Mouse (Mus musculus): Measurements from ENCODE around the gene Fbln5. TPM values are rescaled to one million over a fixed set of nuclear protein-coding genes. Genes with fewer than 3 reads are reported as not detected.

Fbln5 gene
- polyA plus RNA-seq, 1 experiment from 2014 or later = 38.1 TPM

- Histone ChIP-seq H3K4me2 (replicated peaks; ENCODE audit: low read depth) (no peak overlapping the region), H3K9ac (ENCODE audit: low read depth, low read length) (no peak overlapping the region), H3K27ac (ENCODE audit: low read depth, low read length) (no peak overlapping the region), H3K27me3 (replicated peaks; ENCODE audit: control insufficient read depth, insufficient read depth, low read length) (no peaks in the 10 kb centered on the region), H3K4me1 (replicated peaks; ENCODE audit: control insufficient read depth, insufficient read depth, low read length) (no peaks in the 10 kb centered on the region), H3K36me3 (ENCODE audit: control insufficient read depth, insufficient read depth) (no peaks in the 10 kb centered on the region), H3K4me3 (ENCODE audit: low read depth, low read length) (no peak overlapping the region), H3K9me3 (ENCODE audit: control insufficient read depth) (no peaks in the 10 kb centered on the region)
- 81% methylated on average over 3 of the region's 3 CpGs for WGBS
- TF ChIP-seq CTCF (IDR thresholded peaks at IDR 0.05; ENCODE audit: low read depth) = no peak
- ATAC-seq = no peak
Observed at GRCm38 (mm10) chr12:101789250-101789649, 29.6 kb downstream of the Fbln5 start.

- no peak overlapping the region for H3K27ac ChIP-seq (ENCODE audit: low read depth, low read length)
- TF ChIP-seq CTCF (IDR thresholded peaks at IDR 0.05; ENCODE audit: low read depth) = peak; percentile 86
- no peaks in the 10 kb centered on the region for H3K36me3 ChIP-seq (ENCODE audit: control insufficient read depth, insufficient read depth)
- ATAC-seq = peak; percentile 70
- no peak overlapping the region for H3K4me2 ChIP-seq (replicated peaks; ENCODE audit: low read depth)
- WGBS = 37% methylated on average over 2 of the region's 2 CpGs
- no peaks in the 10 kb centered on the region for H3K4me1 ChIP-seq (replicated peaks; ENCODE audit: control insufficient read depth, insufficient read depth, low read length)
- H3K9me3 ChIP-seq (ENCODE audit: control insufficient read depth) = no peaks in the 10 kb centered on the region
- H3K27me3 ChIP-seq (replicated peaks; ENCODE audit: control insufficient read depth, insufficient read depth, low read length) = no peaks in the 10 kb centered on the region
- no peak overlapping the region for H3K4me3 ChIP-seq (ENCODE audit: low read depth, low read length)
- no peak overlapping the region for H3K9ac ChIP-seq (ENCODE audit: low read depth, low read length)
Observed at GRCm38 (mm10) chr12:101782787-101783186, 36.1 kb downstream of the Fbln5 start.

- Histone ChIP-seq H3K36me3 (ENCODE audit: control insufficient read depth, insufficient read depth) (no peaks in the 10 kb centered on the region), H3K4me3 (ENCODE audit: low read depth, low read length) (no peak overlapping the region), H3K9me3 (ENCODE audit: control insufficient read depth) (no peaks in the 10 kb centered on the region), H3K4me2 (replicated peaks; ENCODE audit: low read depth) (no peak overlapping the region), H3K27me3 (replicated peaks; ENCODE audit: control insufficient read depth, insufficient read depth, low read length) (no peaks in the 10 kb centered on the region), H3K9ac (ENCODE audit: low read depth, low read length) (no peak overlapping the region), H3K4me1 (replicated peaks; ENCODE audit: control insufficient read depth, insufficient read depth, low read length) (no peaks in the 10 kb centered on the region), H3K27ac (ENCODE audit: low read depth, low read length) (no peak overlapping the region)
- ATAC-seq = no peak
- TF ChIP-seq CTCF (IDR thresholded peaks at IDR 0.05; ENCODE audit: low read depth) = no peak
- WGBS = 78% methylated on average over 5 of the region's 5 CpGs
Observed at GRCm38 (mm10) chr12:101780915-101781314, 37.9 kb downstream of the Fbln5 start.

GRCm38 (mm10) chr12:101777613-101778325 lies 41.1 kb downstream of the Fbln5 start:
- H3K4me3 ChIP-seq (ENCODE audit: low read depth, low read length) = no peak overlapping the region
- TF ChIP-seq CTCF (IDR thresholded peaks at IDR 0.05; ENCODE audit: low read depth) = no peak
- no peak overlapping the region for H3K4me2 ChIP-seq (replicated peaks; ENCODE audit: low read depth)
- no peaks in the 10 kb centered on the region for H3K27me3 ChIP-seq (replicated peaks; ENCODE audit: control insufficient read depth, insufficient read depth, low read length)
- ATAC-seq = no peak
- 65% methylated on average over 9 of the region's 9 CpGs for WGBS
- no peaks in the 10 kb centered on the region for H3K9me3 ChIP-seq (ENCODE audit: control insufficient read depth)
- no peak overlapping the region for H3K27ac ChIP-seq (ENCODE audit: low read depth, low read length)
- no peaks in the 10 kb centered on the region for H3K36me3 ChIP-seq (ENCODE audit: control insufficient read depth, insufficient read depth)
- no peaks in the 10 kb centered on the region for H3K4me1 ChIP-seq (replicated peaks; ENCODE audit: control insufficient read depth, insufficient read depth, low read length)
- no peak overlapping the region for H3K9ac ChIP-seq (ENCODE audit: low read depth, low read length)

DNA sequence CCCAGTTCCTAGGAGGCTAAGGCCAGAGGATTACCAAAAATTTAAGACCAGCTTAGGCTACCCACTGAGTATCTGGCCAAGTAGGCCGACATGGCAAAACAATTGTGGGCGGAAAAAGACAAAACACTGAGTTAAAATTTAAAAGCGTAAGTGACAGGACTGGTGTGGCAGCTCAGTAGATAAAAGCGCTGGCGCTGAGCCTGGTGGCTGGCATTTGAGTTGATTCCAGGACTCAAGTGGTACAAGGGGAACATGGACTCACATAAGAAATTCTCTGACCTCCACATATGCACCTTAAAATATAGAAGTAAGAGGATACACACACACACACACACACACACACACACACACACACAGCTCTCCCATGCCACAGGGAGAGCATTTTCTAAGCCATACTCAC lies 42.5 kb downstream of the Fbln5 start:
- Histone ChIP-seq H3K36me3 (ENCODE audit: control insufficient read depth, insufficient read depth) (no peaks in the 10 kb centered on the region), H3K4me3 (ENCODE audit: low read depth, low read length) (no peak overlapping the region), H3K4me1 (replicated peaks; ENCODE audit: control insufficient read depth, insufficient read depth, low read length) (no peaks in the 10 kb centered on the region), H3K27me3 (replicated peaks; ENCODE audit: control insufficient read depth, insufficient read depth, low read length) (no peaks in the 10 kb centered on the region), H3K9me3 (ENCODE audit: control insufficient read depth) (no peaks in the 10 kb centered on the region), H3K27ac (ENCODE audit: low read depth, low read length) (no peak overlapping the region), H3K9ac (ENCODE audit: low read depth, low read length) (no peak overlapping the region), H3K4me2 (replicated peaks; ENCODE audit: low read depth) (no peak overlapping the region)
- 61% methylated on average over 5 of the region's 5 CpGs for WGBS
- TF ChIP-seq CTCF (IDR thresholded peaks at IDR 0.05; ENCODE audit: low read depth) = no peak
- no peak for ATAC-seq

DNA sequence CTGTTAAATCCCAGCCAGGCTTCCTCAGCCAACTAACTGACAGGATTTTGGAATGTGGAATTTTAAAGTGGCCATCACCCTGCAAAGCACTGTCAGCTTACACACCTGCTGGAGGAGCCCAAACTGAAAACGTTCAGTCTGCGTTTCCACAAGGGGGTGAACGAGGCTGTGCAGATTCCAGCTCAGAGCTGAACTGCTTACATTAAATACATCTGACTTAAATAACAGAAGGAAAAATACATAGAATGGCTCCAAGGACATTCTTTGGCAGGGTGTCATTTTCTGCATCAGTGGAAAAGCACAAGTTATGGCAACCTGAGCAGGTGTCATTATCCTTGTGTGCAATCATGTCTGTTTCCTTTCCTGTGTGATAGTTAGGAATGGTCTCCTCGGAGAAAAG lies 44.7 kb downstream of the Fbln5 start:
- H3K9ac ChIP-seq (ENCODE audit: low read depth, low read length) = no peak overlapping the region
- H3K4me3 ChIP-seq (ENCODE audit: low read depth, low read length) = no peak overlapping the region
- no peaks in the 10 kb centered on the region for H3K9me3 ChIP-seq (ENCODE audit: control insufficient read depth)
- H3K4me1 ChIP-seq (replicated peaks; ENCODE audit: control insufficient read depth, insufficient read depth, low read length) = no peaks in the 10 kb centered on the region
- H3K36me3 ChIP-seq (ENCODE audit: control insufficient read depth, insufficient read depth) = no peaks in the 10 kb centered on the region
- TF ChIP-seq CTCF (IDR thresholded peaks at IDR 0.05; ENCODE audit: low read depth) = no peak
- no peak overlapping the region for H3K4me2 ChIP-seq (replicated peaks; ENCODE audit: low read depth)
- no peak overlapping the region for H3K27ac ChIP-seq (ENCODE audit: low read depth, low read length)
- no peak for ATAC-seq
- H3K27me3 ChIP-seq (replicated peaks; ENCODE audit: control insufficient read depth, insufficient read depth, low read length) = no peaks in the 10 kb centered on the region
- 56% methylated on average over 4 of the region's 4 CpGs for WGBS

Data from intestine, postnatal 0 days (tissue).